Mouse (Mus musculus): ENCODE results near the gene Sema4c.

The Sema4c gene

GRCm38 (mm10) chr1:36558031-36558993, at the start of gene Sema4c:
Sema4c (minus strand) TSS chr1:36558349.
- peak in 1 of 2 experiments; percentile 48 for DNase-seq

- no peak for DNase-seq
Observed at GRCm38 (mm10) chr1:36606951-36607350, 48.8 kb upstream of the Sema4c start.

- peak; percentile 86 to 90 for DNase-seq
Observed at GRCm38 (mm10) chr1:36604254-36605156, 46.4 kb upstream of the Sema4c start.

- peak in 1 of 2 experiments; percentile 17 for DNase-seq
Observed at GRCm38 (mm10) chr1:36603361-36603760, 45.2 kb upstream of the Sema4c start.

GRCm38 (mm10) chr1:36602271-36602670, 44.1 kb upstream of the Sema4c start:
- no peak for DNase-seq

- no peak for DNase-seq
Observed at GRCm38 (mm10) chr1:36598411-36598810, 40.3 kb upstream of the Sema4c start.

- peak; percentile 48 to 55 for DNase-seq
Observed at GRCm38 (mm10) chr1:36596114-36596513, 38.0 kb upstream of the Sema4c start.

GRCm38 (mm10) chr1:36595167-36595931, 37.2 kb upstream of the Sema4c start:
- no peak for DNase-seq

GRCm38 (mm10) chr1:36593099-36593498, 35.0 kb upstream of the Sema4c start:
- DNase-seq, result no peak

GRCm38 (mm10) chr1:36591408-36591807, 33.3 kb upstream of the Sema4c start:
- DNase-seq, result no peak

GRCm38 (mm10) chr1:36590664-36591063, 32.5 kb upstream of the Sema4c start:
- DNase-seq, result no peak

GRCm38 (mm10) chr1:36589486-36589885, 31.3 kb upstream of the Sema4c start:
- peak; percentile 50 to 52 for DNase-seq

GRCm38 (mm10) chr1:36588476-36589450, 30.6 kb upstream of the Sema4c start:
- no peak for DNase-seq

GRCm38 (mm10) chr1:36587860-36588259, 29.7 kb upstream of the Sema4c start:
- DNase-seq, result no peak

- no peak for DNase-seq
Observed at GRCm38 (mm10) chr1:36586288-36586687, 28.1 kb upstream of the Sema4c start.

- no peak for DNase-seq
Observed at GRCm38 (mm10) chr1:36583408-36584116, 25.4 kb upstream of the Sema4c start.

- DNase-seq, result no peak
Observed at GRCm38 (mm10) chr1:36582211-36582610, 24.1 kb upstream of the Sema4c start.

- no peak for DNase-seq
Observed at GRCm38 (mm10) chr1:36581260-36581659, 23.1 kb upstream of the Sema4c start.

- no peak for DNase-seq
Observed at GRCm38 (mm10) chr1:36580384-36581207, 22.4 kb upstream of the Sema4c start.

GRCm38 (mm10) chr1:36579974-36580383, 21.8 kb upstream of the Sema4c start:
- no peak for DNase-seq
